Mouse (Mus musculus) Muller cell, postnatal 12 days (primary cell): ENCODE measurements around the gene Gm44805.

ENCODE experiments used
- DNase-seq: peaks from one replicate; pipeline ENCODE4 v3.0.0-alpha.2; 2015; ENCODE audit errors: inconsistent ontology term

The Gm44805 gene

GRCm38 (mm10) chr7:19681202-19681694 is at the start of gene Gm44805, which contains the start of gene Apoc4:
Gm44805 (minus strand) TSS chr7:19681423.
Apoc4 (minus strand) TSS chr7:19681479.
- no peak for DNase-seq

- no peak for DNase-seq
These were observed 45.3 kb upstream of the Gm44805 start for GRCm38 (mm10) chr7:19726541-19726940.

GRCm38 (mm10) chr7:19724167-19724566 is 42.9 kb upstream of the Gm44805 start:
- DNase-seq = no peak

DNA sequence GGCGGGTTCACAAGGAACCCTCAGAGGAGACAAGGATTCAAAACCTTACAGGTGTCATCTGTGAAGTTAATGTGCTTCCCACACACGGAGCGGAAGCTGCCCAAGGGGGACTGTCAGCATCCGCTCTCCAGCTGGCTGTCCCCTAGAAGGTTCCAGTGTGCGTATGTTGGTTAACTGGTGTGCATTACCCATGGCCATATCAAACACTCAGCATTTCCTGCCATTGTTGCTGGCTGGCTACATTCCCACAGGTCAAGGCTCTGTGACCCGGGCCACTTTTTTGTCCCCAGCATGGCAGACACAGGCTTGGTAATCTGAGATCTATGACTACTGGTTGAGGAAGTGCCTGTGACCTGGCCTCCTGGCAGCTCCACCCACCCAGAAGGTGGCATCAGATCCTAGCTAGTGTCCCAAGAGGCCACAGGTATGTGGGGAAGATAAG is 41.6 kb upstream of the Gm44805 start:
- no peak for DNase-seq

DNA sequence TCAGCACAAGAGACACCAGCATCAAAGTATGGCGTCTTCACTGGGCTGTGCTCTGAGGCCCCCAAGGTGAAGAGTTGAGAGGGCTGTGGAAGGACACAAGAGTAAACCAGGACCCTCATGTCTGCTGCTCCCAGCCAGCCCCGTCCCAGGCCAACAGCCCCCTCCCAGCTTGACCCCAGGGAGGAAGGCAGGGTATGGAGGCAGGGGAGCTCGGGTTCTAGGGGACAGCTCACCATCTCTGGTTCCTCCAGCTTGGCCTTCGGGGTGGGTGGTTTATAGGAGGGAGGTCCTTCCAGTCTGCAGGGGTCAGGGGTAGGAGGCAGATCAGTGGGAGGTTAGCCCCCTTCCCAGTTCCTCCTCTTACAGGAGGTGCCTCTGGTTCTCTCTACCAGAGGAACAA is 38.0 kb upstream of the Gm44805 start:
- no peak for DNase-seq

DNA sequence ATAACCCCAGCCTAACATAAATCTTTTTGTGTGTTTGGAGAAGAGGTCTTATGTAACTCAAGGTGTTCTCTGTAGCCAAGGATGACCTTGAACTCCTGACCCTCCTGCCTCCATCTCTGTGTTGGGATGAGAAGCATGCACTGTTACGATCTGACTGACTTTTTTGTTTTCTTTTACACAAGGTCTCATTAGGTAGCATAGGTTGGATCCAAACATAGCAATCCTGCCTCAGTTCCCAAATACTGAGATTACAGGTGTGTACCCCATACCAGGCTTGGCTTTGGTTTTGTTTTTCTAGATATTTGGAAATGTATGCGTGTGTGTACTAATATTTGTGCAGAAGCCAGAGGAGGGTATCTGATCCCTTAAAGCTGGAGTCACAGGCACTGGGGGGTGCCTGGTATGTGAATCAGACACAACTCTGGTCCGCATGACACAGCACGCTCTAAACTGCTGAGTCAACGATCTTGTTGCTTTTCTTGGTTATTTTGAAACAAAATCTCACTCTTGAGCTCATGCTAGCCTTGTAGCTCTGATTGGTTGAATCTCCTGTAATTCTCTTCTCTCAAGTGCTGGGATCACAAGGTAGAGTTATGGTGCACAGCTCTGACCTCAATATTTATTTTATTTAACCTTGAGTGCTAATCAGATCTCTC is 37.2 kb upstream of the Gm44805 start:
- DNase-seq = no peak

DNA sequence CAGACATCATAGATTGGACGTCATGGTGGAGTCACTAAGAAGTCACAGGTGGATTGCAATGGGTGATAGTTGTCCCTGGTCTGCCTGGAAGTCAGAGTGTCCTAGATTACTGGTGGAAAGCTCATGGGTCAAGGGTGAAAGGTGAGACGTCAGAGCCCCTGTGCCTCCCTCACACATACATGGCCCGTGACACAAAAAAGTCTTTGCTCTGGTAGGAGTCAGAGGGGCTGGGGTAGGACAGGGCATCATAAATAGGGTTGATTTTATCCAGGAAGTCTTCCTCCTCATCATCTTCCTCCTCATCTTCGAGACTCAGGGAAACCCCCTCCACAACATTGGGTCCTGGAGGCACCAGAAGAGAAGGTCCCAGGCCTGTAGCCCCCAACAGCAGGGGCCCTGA is 36.1 kb upstream of the Gm44805 start:
- no peak for DNase-seq

DNA sequence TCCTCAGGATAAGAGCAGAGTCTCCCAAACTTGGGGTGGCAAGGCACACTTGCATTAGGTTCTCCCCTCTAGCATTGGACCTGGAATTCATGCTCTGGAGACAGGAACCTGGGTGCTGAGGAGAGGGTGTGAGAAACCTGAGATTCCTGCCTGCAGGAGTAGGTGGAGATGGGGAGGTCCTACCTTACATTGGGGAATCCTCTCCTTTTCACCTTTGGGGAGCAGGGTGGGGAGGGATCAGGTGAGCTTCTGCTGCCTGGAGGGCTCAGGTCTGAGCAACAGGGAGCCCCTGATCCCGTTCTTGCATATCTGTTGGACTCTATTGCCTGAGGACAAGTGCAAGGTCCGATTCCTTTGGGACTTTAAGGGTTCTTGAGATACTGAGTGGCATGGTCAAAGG is 35.6 kb upstream of the Gm44805 start:
- no peak for DNase-seq

GRCm38 (mm10) chr7:19716055-19716682 is 34.9 kb upstream of the Gm44805 start:
- DNase-seq = no peak

GRCm38 (mm10) chr7:19715239-19716054 is 34.2 kb upstream of the Gm44805 start, which contains the start of gene Tomm40:
Tomm40 (minus strand) TSS chr7:19715438.
- peak; percentile 100 for DNase-seq

GRCm38 (mm10) chr7:19714836-19715235 is 33.6 kb upstream of the Gm44805 start:
- no peak for DNase-seq

DNA sequence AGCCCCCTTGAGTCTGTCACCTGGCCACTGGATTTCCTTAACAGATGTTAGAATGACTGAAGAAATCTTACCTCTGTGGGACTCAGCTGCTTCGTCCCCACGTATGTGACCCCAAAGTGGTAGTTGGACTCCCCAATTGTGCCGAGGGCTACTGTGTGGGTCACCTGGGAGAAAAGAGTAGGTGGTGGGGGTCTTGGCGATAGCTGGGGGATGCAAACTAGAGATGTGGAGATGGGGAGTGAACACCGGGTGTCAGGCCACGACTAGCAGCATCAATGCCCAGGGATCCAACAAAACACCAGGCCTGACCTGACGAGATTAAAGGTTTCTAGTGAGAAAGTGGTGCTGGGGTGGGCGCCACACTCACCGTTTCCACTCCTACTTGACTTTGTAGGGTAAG is 32.4 kb upstream of the Gm44805 start:
- DNase-seq = no peak

DNA sequence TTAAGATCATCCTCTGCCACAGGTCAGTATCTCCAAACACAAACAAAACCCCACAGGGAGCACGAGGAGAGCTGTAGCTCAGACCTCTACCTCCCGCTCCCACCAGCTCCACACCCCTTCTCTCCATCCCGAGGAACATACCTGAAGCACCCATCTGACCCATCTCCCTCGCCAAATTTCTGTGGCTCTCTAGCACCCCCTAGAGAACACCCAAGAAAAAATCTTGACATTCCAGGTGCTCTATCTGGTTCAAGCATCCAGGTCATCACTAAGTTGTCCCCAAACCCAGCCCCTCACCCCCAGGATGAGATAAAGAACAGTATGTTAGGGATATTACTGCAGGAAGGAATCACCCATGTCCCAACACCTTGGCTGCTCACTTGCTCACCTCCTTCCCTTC is 32.0 kb upstream of the Gm44805 start:
- no peak for DNase-seq

DNA sequence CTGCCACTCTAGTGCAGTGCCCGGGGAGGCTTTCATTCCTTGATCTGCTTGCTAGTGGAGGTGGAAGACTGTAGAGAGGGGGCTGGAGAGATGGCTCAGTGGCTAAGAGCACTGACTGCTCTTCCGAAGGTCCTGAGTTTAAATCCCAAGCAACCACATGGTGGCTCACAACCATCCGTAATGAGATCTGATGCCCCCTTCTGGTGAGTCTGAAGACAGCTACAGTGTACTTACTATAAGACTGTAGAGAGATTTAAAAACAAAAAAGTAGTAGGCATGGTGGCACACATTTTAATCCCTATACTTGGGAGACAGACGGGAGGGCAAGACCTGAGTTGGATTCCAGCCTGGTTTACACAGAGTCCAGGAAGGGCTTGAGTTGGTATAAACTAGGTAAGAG is 31.2 kb upstream of the Gm44805 start:
- no peak for DNase-seq

GRCm38 (mm10) chr7:19710650-19711049 is 29.4 kb upstream of the Gm44805 start:
- DNase-seq = no peak

DNA sequence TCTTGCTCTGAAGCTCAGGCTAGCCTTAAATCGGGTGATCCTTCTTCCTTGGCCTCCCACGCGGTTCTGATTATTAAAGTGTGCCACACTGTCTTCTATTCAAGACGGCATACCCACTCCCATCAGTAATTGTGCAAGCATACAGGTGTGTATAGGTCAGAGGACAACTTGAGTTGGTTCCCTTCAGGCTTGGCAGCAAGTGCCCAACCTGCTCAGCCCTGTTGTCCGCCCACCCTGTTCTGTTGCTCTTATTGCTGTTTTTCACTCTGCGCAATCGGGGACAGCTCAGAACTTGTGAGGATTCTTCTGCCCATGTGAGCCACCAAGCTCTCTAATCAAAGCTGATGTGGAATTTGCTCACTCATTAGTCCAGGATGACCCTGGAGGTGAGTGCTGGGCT is 24.0 kb upstream of the Gm44805 start:
- DNase-seq = no peak

GRCm38 (mm10) chr7:19704475-19704874 is 23.3 kb upstream of the Gm44805 start:
- no peak for DNase-seq

DNA sequence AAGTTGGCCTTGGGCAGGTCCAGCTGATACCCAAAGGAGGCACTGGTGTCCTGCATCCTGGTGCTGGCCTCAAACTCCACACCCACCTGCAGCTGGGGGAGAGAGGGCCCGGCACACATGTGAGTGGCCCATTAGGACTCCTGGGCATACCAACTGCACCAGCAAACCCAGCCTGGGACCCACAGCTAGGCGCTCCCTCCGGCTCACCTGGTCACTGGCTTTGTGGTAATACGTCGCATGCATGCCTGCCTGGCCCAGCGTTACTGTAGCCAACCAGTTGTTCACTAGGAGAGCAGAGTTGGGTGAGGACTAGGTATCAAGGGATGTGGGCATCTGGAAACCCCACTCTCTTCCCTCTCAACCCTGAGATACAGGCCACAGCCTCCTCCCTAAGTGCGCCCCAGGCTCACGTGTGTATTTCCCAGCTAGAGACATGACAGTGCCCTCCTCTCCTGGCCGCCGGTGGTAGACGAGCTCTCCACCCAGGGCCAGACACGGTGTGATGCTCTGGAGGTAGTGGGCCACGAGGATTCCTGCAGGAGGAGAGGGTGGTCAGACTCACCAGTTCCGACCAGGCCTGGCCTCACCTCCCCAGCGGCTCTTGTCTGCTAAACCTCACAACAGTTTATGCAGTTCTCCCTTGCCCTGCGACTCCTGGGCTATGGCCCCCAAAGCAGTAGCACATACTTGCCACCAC is 21.8 kb upstream of the Gm44805 start:
- no peak for DNase-seq

GRCm38 (mm10) chr7:19701069-19701761 is 20.0 kb upstream of the Gm44805 start:
- DNase-seq = peak; percentile 69

- no peak for DNase-seq
These were observed 19.3 kb upstream of the Gm44805 start for GRCm38 (mm10) chr7:19700299-19701068.

- DNase-seq = no peak
These were observed 18.6 kb upstream of the Gm44805 start for GRCm38 (mm10) chr7:19699827-19700148.
